Comparison of ENCODE assay signal across 10 mouse cellular contexts in genomic region chr6:29717541-29717940, GRCm38 (mm10). TPM values are rescaled to one million over a fixed set of nuclear protein-coding genes. Genes with fewer than 3 reads are reported as not detected.
DNase-seq lines count a peak whose midpoint lies in the region; ATAC-seq lines count a peak whose summit lies in the region.
"Had no signal": no experiment of that assay in that cellular context is flagged by ENCODE, and none has a peak within 500 bp of the region (broad histone marks: within the 10 kb centered on the region; RNA-seq: fewer than 3 reads in every experiment).

No protein-coding gene starts in this region.

- no peak for ATAC-seq in hindbrain, embryonic 13.5 days (ENCODE audit: low FRiP score)
- ATAC-seq in hindbrain, embryonic 11.5 days (ENCODE audit: low FRiP score), result no peak
- no peak for ATAC-seq in neural tube, embryonic 12.5 days (ENCODE audit: low FRiP score, low read depth)
- no peak for ATAC-seq in megakaryocyte, adult 5-6 weeks (ENCODE audit: poor library complexity, severe bottlenecking)

- H3K36me3 ChIP-seq in hindbrain, embryonic 13.5 days, result no peaks in the 10 kb centered on the region
- no peaks in the 10 kb centered on the region for H3K36me3 ChIP-seq in hindbrain, embryonic 11.5 days (ENCODE audit: control insufficient read depth, insufficient read depth, low read length)
- no peaks in the 10 kb centered on the region for H3K36me3 ChIP-seq in neural tube, embryonic 12.5 days
- no peaks in the 10 kb centered on the region for H3K36me3 ChIP-seq in limb, embryonic 10.5 days

- peak overlapping the region; percentile 51 for H3K9ac ChIP-seq in hindbrain, embryonic 13.5 days
- no peak overlapping the region for H3K9ac ChIP-seq in hindbrain, embryonic 11.5 days (ENCODE audit: low read depth, low read length)
- H3K9ac ChIP-seq in neural tube, embryonic 12.5 days, result no peak overlapping the region

- peaks cover 24% of the 10 kb centered on the region for H3K4me1 ChIP-seq in hindbrain, embryonic 13.5 days (replicated peaks)
- H3K4me1 ChIP-seq in hindbrain, embryonic 11.5 days (replicated peaks; ENCODE audit: control insufficient read depth, insufficient read depth, low read length), result no peaks in the 10 kb centered on the region; the same call in 1 of the 2 replicates
- H3K4me1 ChIP-seq in neural tube, embryonic 12.5 days, result peaks cover 14% of the 10 kb centered on the region
- peaks cover 40% of the 10 kb centered on the region for H3K4me1 ChIP-seq in limb, embryonic 10.5 days

- no peaks in the 10 kb centered on the region for H3K9me3 ChIP-seq in hindbrain, embryonic 13.5 days
- H3K9me3 ChIP-seq in hindbrain, embryonic 11.5 days (ENCODE audit: control insufficient read depth, low read length), result no peaks in the 10 kb centered on the region
- H3K9me3 ChIP-seq in neural tube, embryonic 12.5 days, result no peaks in the 10 kb centered on the region
- no peaks in the 10 kb centered on the region for H3K9me3 ChIP-seq in limb, embryonic 10.5 days (replicated peaks)
- H3K9me3 ChIP-seq: G1E had no signal

- DNase-seq in hindbrain, embryonic 11.5 days (ENCODE audit: low spot score), result no peak
- DNase-seq in neural tube, embryonic 10.5 days (ENCODE audit: extremely low spot score, low spot score), result no peak
- no peak for DNase-seq in limb, embryonic 10.5 days (ENCODE audit: low spot score)
- no peak for DNase-seq in right cerebral cortex, adult 18-20 months
- DNase-seq in right cerebral cortex, postnatal 10 days (ENCODE audit: low spot score in 2 of 2), result no peak
- DNase-seq: adrenal gland, adult 8-10 months had no signal

- peak overlapping the region; percentile 25 for H3K4me3 ChIP-seq in hindbrain, embryonic 13.5 days
- H3K4me3 ChIP-seq in hindbrain, embryonic 11.5 days (ENCODE audit: low read depth, low read length), result no peak overlapping the region
- no peak overlapping the region for H3K4me3 ChIP-seq in neural tube, embryonic 12.5 days
- H3K4me3 ChIP-seq in limb, embryonic 10.5 days, result peak overlapping the region; percentile 48

- H3K27ac ChIP-seq in hindbrain, embryonic 13.5 days, result peak overlapping the region; percentile 44; the same call in 1 of the 2 replicates
- H3K27ac ChIP-seq in hindbrain, embryonic 11.5 days (ENCODE audit: low read depth, low read length), result no peak overlapping the region
- no peak overlapping the region for H3K27ac ChIP-seq in neural tube, embryonic 12.5 days
- H3K27ac ChIP-seq in limb, embryonic 10.5 days, result peak overlapping the region; percentile 84; the same call in 1 of the 2 replicates

- H3K4me2 ChIP-seq in hindbrain, embryonic 13.5 days, result peak overlapping the region; percentile 45
- no peak overlapping the region for H3K4me2 ChIP-seq in hindbrain, embryonic 11.5 days (replicated peaks; ENCODE audit: low read depth, low read length)
- H3K4me2 ChIP-seq in neural tube, embryonic 12.5 days (replicated peaks), result peak overlapping the region; percentile 27

- H3K27me3 ChIP-seq in hindbrain, embryonic 13.5 days, result peaks cover 22% of the 10 kb centered on the region
- 0 out of 2 replicates have a peak, but pooled peaks cover 4% of the 10 kb centered on the region for H3K27me3 ChIP-seq in hindbrain, embryonic 11.5 days (ENCODE audit: control insufficient read depth, insufficient read depth, low read length)
- H3K27me3 ChIP-seq in neural tube, embryonic 12.5 days (replicated peaks), result peaks cover 10% of the 10 kb centered on the region; the same call in 1 of the 2 replicates
- H3K27me3 ChIP-seq in limb, embryonic 10.5 days (ENCODE audit: low read depth, poor library complexity, severe bottlenecking), result peaks cover 21% of the 10 kb centered on the region

- 58% methylated on average over 10 of the region's 10 CpGs for WGBS in hindbrain, embryonic 13.5 days
- WGBS in hindbrain, embryonic 11.5 days, result 57% methylated on average over 10 of the region's 10 CpGs
- 64% methylated on average over 10 of the region's 10 CpGs for WGBS in neural tube, embryonic 12.5 days
- whole genome bisulfite sequencing in limb, embryonic 10.5 days, result 60% methylated on average over 10 of the region's 10 CpGs

RNA-seq across cellular contexts. Expression of gene Smo, which starts 17.8 kb away (rescaled TPM):
- 15.1 and 16.2 TPM in 2 replicates for polyA plus RNA-seq in hindbrain, embryonic 13.5 days (2015; fragmentation: Nextera tagmentation; extraction: Ambion mirVana)
- 38.6 and 39.3 TPM in 2 replicates for polyA plus RNA-seq in hindbrain, embryonic 11.5 days (2014; fragmentation: Nextera tagmentation; extraction: Ambion mirVana)
- 36.5 and 41.9 TPM in 2 replicates for polyA plus RNA-seq in neural tube, embryonic 12.5 days (2016; fragmentation: Nextera tagmentation; extraction: Ambion mirVana)
- polyA plus RNA-seq in limb, embryonic 10.5 days (2016; fragmentation: Nextera tagmentation; extraction: Ambion mirVana), result 67.6 and 69.3 TPM in 2 replicates
- 2.6 and 4.3 TPM in 2 replicates for total RNA-seq in megakaryocyte, adult 5-6 weeks (2015)
- 2.3 and 2.5 TPM in 2 replicates for total RNA-seq in megakaryocyte, adult 5-6 weeks (2017)

RNA-seq across cellular contexts. Expression of gene Tspan33, which starts 23.5 kb away (rescaled TPM):
- polyA plus RNA-seq in hindbrain, embryonic 13.5 days (2015; fragmentation: Nextera tagmentation; extraction: Ambion mirVana), result 8.4 and 9.9 TPM in 2 replicates
- 5.7 and 6.1 TPM in 2 replicates for polyA plus RNA-seq in hindbrain, embryonic 11.5 days (2014; fragmentation: Nextera tagmentation; extraction: Ambion mirVana)
- polyA plus RNA-seq in neural tube, embryonic 12.5 days (2016; fragmentation: Nextera tagmentation; extraction: Ambion mirVana), result 6.1 and 6.9 TPM in 2 replicates
- 6.7 and 7.0 TPM in 2 replicates for polyA plus RNA-seq in limb, embryonic 10.5 days (2016; fragmentation: Nextera tagmentation; extraction: Ambion mirVana)
- total RNA-seq in megakaryocyte, adult 5-6 weeks (2015), result 1.5 and 3.7 TPM in 2 replicates
- total RNA-seq in megakaryocyte, adult 5-6 weeks (2017), result 2.7 and 5.0 TPM in 2 replicates

RNA-seq across cellular contexts. Expression of gene Ahcyl2, which starts 50.3 kb away (rescaled TPM):
- 18.0 and 18.2 TPM in 2 replicates for polyA plus RNA-seq in hindbrain, embryonic 13.5 days (2015; fragmentation: Nextera tagmentation; extraction: Ambion mirVana)
- polyA plus RNA-seq in hindbrain, embryonic 11.5 days (2014; fragmentation: Nextera tagmentation; extraction: Ambion mirVana), result 14.5 and 17.4 TPM in 2 replicates
- 18.0 and 18.8 TPM in 2 replicates for polyA plus RNA-seq in neural tube, embryonic 12.5 days (2016; fragmentation: Nextera tagmentation; extraction: Ambion mirVana)
- polyA plus RNA-seq in limb, embryonic 10.5 days (2016; fragmentation: Nextera tagmentation; extraction: Ambion mirVana), result 14.1 and 15.9 TPM in 2 replicates
- total RNA-seq in megakaryocyte, adult 5-6 weeks (2015), result 34.2 and 46.4 TPM in 2 replicates
- 80.8 and 82.7 TPM in 2 replicates for total RNA-seq in megakaryocyte, adult 5-6 weeks (2017)

Comparison
In these comparisons a context has a peak if more than half of its experiments do, and no peak if none do; other contexts are left out.
1. H3K27ac ChIP-seq: peak in hindbrain, embryonic 13.5 days (single experiment) and limb, embryonic 10.5 days (single experiment); none in hindbrain, embryonic 11.5 days (single experiment) and neural tube, embryonic 12.5 days (single experiment).
2. H3K4me3 ChIP-seq: peak in hindbrain, embryonic 13.5 days (single experiment) and limb, embryonic 10.5 days (single experiment); none in hindbrain, embryonic 11.5 days (single experiment) and neural tube, embryonic 12.5 days (single experiment).